Mouse (Mus musculus) urinary bladder, postnatal 0 days (tissue): Measurements from ENCODE around the gene Zfp873. TPM values are rescaled to one million over a fixed set of nuclear protein-coding genes. Genes with fewer than 3 reads are reported as not detected.

Experiments
- polyA plus RNA-seq: library from polyadenylated mRNA; unstranded; fragments of >200 nt; fragmentation: Nextera tagmentation; extraction: Ambion mirVana; gene quantifications from 2 replicates; pipeline ENCODE4 v1.2.1, GENCODE M21; 2015

Zfp873 gene
- 4.5 and 4.7 TPM in 2 replicates for polyA plus RNA-seq

GRCm38 (mm10) chr10:82047597-82048459, at the start of gene Zfp873:
Zfp873 (plus strand) TSS chr10:82048123.

GRCm38 (mm10) chr10:82082728-82083621, 35.1 kb downstream of the Zfp873 start, which contains the start of gene BC024063:
BC024063 (plus strand) TSS chr10:82083353.

Other genes with a start within 250 kb of the Zfp873 start
- 1.6 and 1.7 TPM in 2 replicates for gene Gm4767, start 235.9 kb upstream of the Zfp873 start, polyA plus RNA-seq
- 4.3 and 4.5 TPM in 2 replicates for gene Gm32687, start 184.2 kb upstream of the Zfp873 start, polyA plus RNA-seq
- 0.93 and 0.94 TPM in 2 replicates for gene Zfp781, start 117.6 kb upstream of the Zfp873 start, polyA plus RNA-seq
- gene BC024063, start 35.2 kb downstream of the Zfp873 start, polyA plus RNA-seq, result 1.4 and 1.6 TPM in 2 replicates
- 3.2 and 3.4 TPM in 2 replicates for gene AU041133, start 79.9 kb downstream of the Zfp873 start, polyA plus RNA-seq
- gene Zfp938, start 193.2 kb downstream of the Zfp873 start, polyA plus RNA-seq, result 6.8 and 8.7 TPM in 2 replicates